Mouse (Mus musculus) embryonic facial prominence, embryonic 14.5 days (tissue): Measurements from ENCODE around the gene Evx2. TPM values are rescaled to one million over a fixed set of nuclear protein-coding genes. Genes with fewer than 3 reads are reported as not detected.

Experiments
- ATAC-seq: fragments of 200-750 bp; cut with Nextera tagmentation; 2 replicates; pipeline ENCODE4 v1.8.0; 2017; ENCODE audit warnings: low read depth, moderate number of reproducible peaks, moderate TSS enrichment
- DNase-seq: peaks from one replicate; pipeline ENCODE4 v3.0.0-alpha.2; 2015; ENCODE audit warnings: low spot score
- H3K27ac ChIP-seq: fragments of 300-500 bp; sonication (generic); replicated peaks from 2 replicates; pipeline ENCODE4 v1.5.1; 2014; ENCODE audit warnings: low read depth, mild to moderate bottlenecking, low read length, moderate library complexity
- H3K27me3 ChIP-seq: fragments of 300-500 bp; sonication (generic); replicated peaks from 2 replicates; pipeline ENCODE4 v1.6.1; 2014; ENCODE audit warnings: low read length; ENCODE audit not compliant: control insufficient read depth, insufficient read depth
- H3K36me3 ChIP-seq: fragments of 300-500 bp; sonication (generic); 2 replicates; pipeline ENCODE4 v1.6.1; 2014; ENCODE audit warnings: low read length, mixed read lengths; ENCODE audit not compliant: control insufficient read depth, insufficient read depth
- H3K4me1 ChIP-seq: fragments of 300-500 bp; sonication (generic); 2 replicates; pipeline ENCODE4 v1.6.1; 2014; ENCODE audit warnings: antibody characterized with exemption, low read length; ENCODE audit not compliant: control insufficient read depth, insufficient read depth
- H3K4me2 ChIP-seq: fragments of 300-500 bp; sonication (generic); 2 replicates; pipeline ENCODE4 v1.6.1; 2014; ENCODE audit warnings: low read depth, mild to moderate bottlenecking, low read length, moderate library complexity, mixed read lengths
- H3K4me3 ChIP-seq: fragments of 300-500 bp; sonication (generic); 2 replicates; pipeline ENCODE4 v1.5.1; 2014; ENCODE audit warnings: low read depth, mild to moderate bottlenecking, low read length
- H3K9ac ChIP-seq: fragments of 300-500 bp; sonication (generic); 2 replicates; pipeline ENCODE4 v1.6.1; 2014; ENCODE audit warnings: low read depth, mild to moderate bottlenecking, low read length, moderate library complexity, mixed read lengths
- H3K9me3 ChIP-seq: fragments of 300-500 bp; sonication (generic); 2 replicates; pipeline ENCODE4 v1.6.1; 2016; ENCODE audit warnings: low read length; ENCODE audit not compliant: control insufficient read depth
- WGBS: fragments of 180-500 bp; shearing (Covaris S2); extraction: QIAGEN DNeasy Blood & Tissue Kit; methylation state at CpG from one replicate; pipeline ENCODE4 v1.1.7; 2014; 5-methylcytosine and 5-hydroxymethylcytosine counted together
- polyA plus RNA-seq: library from polyadenylated mRNA; unstranded; fragments of >200 nt; fragmentation: Nextera tagmentation; extraction: Ambion mirVana; gene quantifications from 2 replicates; pipeline ENCODE4 v1.2.1, GENCODE M21; 2014

The Evx2 gene
- polyA plus RNA-seq, 1 experiment from 2014 or later, result not detected

GRCm38 (mm10) chr2:74663291-74663925 lies 4.1 kb upstream of the Evx2 start:
- Histone ChIP-seq H3K4me2 (no peak overlapping the region), H3K4me3 (no peak overlapping the region), H3K27me3 (peaks cover 99% of the 10 kb centered on the region)

DNA sequence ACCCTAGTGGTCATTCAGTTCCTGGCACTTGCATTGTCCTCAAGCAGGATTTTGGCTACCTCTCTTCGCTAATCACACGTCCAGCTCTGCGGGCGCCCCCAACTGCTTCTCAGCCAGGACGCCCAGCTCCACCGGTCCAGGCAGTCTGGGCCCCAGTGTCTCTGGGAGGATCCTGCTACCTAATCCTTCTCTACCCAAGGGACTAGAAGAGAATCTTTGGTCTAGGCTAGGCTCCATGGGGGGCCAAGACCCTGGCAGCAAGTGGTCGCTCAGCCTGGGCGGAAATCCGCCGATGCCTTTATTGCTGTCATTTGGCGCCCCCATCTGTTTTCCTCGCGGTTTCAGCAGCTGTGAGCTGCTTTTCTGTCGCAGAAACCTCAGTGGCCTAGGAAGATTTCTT lies 2.3 kb upstream of the Evx2 start:
- Histone ChIP-seq H3K27me3 (peaks cover 100% of the 10 kb centered on the region), H3K9me3 (no peaks in the 10 kb centered on the region), H3K36me3 (no peaks in the 10 kb centered on the region), H3K9ac (no peak overlapping the region), H3K4me3 (peak overlapping the region; percentile 24), H3K4me1 (0 out of 2 replicates have a peak, but pooled peaks cover 3% of the 10 kb centered on the region), H3K27ac (no peak overlapping the region), H3K4me2 (peak overlapping the region; percentile 50)
- DNase-seq, result peak; percentile 86
- WGBS, result 0% methylated on average over 14 of the region's 14 CpGs
- 0 out of 2 replicates have a peak, but pooled peaks have one; percentile 44 for ATAC-seq

More at GRCm38 (mm10) chr2:74663291-74663925, 4.1 kb upstream of the Evx2 start:
- ATAC-seq (0 out of 2 replicates have a peak, but pooled peaks have one; percentile 56), DNase-seq (peak; percentile 77)
- H3K4me1 ChIP-seq, result peaks cover 3% of the 10 kb centered on the region; the same call in 1 of the 2 replicates
- no peaks in the 10 kb centered on the region for H3K36me3 ChIP-seq
- no peaks in the 10 kb centered on the region for H3K9me3 ChIP-seq
- H3K9ac ChIP-seq, result no peak overlapping the region
- 4% methylated on average over 18 of the region's 18 CpGs for WGBS
- H3K27ac ChIP-seq, result no peak overlapping the region

DNA sequence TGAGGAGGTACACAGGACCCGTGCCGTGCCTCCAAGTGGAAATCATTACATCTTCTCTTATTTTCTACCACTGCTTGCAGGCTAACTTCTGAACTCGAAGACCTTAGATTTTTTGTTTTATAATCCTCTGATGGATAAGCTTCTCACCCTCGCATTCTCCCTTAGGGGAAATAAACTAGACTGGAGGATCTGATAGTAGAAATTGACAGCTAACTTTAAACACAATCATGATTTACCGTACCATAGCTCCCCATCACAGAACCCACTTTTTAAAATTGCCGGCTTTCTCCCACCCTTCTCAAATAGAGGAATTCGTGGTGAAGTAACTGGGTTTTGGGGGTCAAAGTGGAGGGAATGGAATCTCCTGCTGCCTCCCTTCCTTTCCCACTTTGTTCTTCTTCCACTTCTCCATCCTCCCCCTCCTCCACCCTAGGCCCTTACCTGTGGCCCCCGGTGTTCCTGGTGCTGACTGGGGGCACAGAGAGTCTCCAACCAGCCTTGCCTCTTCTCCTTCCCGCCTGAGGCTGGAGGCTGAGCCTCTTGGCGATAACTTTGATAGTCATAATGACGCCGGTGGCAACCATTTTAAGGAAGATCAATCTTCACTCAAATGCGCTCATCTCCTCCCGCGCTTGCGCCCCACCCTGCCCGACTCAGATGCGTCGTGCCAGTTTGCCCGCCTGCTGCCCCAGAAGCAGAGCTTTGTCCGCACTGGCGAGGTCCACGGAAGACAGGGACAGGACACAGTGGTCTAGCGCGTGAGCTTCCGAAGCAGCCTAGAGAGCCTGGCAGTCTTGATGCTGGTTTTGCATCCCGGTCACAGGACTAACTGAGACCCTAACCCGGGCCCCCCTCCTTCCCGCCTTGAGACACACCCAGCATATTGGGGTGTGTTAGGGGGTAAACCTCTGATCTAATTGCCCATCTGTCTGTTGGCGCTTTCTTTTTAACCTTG lies 1.3 kb upstream of the Evx2 start:
- DNase-seq (no peak), ATAC-seq (no peak)
- no peak overlapping the region for H3K4me2 ChIP-seq
- peak overlapping the region; percentile 5; the same call in 1 of the 2 replicates for H3K4me3 ChIP-seq
- H3K27me3 ChIP-seq, result peaks cover 100% of the 10 kb centered on the region
- H3K9ac ChIP-seq, result no peak overlapping the region
- WGBS, result 2% methylated on average over 30 of the region's 30 CpGs
- 0 out of 2 replicates have a peak, but pooled peaks cover 3% of the 10 kb centered on the region for H3K4me1 ChIP-seq
- H3K27ac ChIP-seq, result no peak overlapping the region
- H3K9me3 ChIP-seq, result no peaks in the 10 kb centered on the region
- no peaks in the 10 kb centered on the region for H3K36me3 ChIP-seq

DNA sequence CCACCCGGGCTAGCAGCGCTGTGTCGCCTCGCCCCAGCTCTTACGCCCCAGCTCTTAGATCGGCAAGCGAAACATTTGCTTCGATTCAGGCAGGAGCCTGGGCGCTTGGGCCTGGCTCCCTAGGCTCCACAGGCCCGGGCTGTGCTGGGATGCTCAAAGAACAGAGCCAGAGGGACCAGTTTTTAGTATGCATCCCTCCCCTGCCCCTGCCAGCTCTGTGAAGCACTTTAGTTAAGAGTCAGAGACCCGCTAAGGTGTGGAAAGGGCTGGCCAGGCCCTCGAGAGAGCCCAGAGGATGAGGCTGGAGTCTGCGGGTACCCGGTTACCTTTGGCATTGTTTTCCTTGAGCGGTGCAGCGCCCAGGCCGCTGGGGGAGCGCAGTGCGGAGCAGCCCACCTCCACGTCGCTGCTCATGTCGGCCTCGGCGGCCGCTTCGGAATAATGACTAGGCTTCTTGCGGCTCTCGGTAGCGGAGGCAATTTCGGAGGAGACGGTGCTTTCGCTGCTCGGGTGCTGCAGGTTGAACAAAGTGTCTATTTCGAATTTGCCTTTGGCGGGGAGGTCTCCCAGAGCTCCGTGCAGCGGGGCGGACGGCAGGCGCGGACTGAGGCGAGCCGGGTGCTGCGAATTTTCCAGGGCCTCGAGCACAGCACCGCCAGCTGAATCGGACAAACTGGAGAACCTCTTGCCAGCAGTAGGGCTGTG lies 538 bp downstream of the Evx2 start:
- Histone ChIP-seq H3K36me3 (no peaks in the 10 kb centered on the region), H3K4me2 (0 out of 2 replicates have a peak overlapping the region, but pooled peaks have one; percentile 18), H3K9me3 (no peaks in the 10 kb centered on the region), H3K4me1 (0 out of 2 replicates have a peak, but pooled peaks cover 3% of the 10 kb centered on the region), H3K27me3 (peaks cover 100% of the 10 kb centered on the region), H3K27ac (no peak overlapping the region), H3K4me3 (peak overlapping the region; percentile 16; the same call in 1 of the 2 replicates), H3K9ac (no peak overlapping the region)
- under 1% methylated on average over 43 of the region's 47 CpGs for WGBS
- ATAC-seq, result no peak
- no peak for DNase-seq

GRCm38 (mm10) chr2:74658024-74658666 lies 1.2 kb downstream of the Evx2 start:
- peak overlapping the region; percentile 13; the same call in 1 of the 2 replicates for H3K4me3 ChIP-seq
- ATAC-seq, result no peak
- H3K4me2 ChIP-seq, result peak overlapping the region; percentile 29
- 0 out of 2 replicates have a peak, but pooled peaks cover 3% of the 10 kb centered on the region for H3K4me1 ChIP-seq
- no peak for DNase-seq
- H3K36me3 ChIP-seq, result no peaks in the 10 kb centered on the region
- H3K9me3 ChIP-seq, result no peaks in the 10 kb centered on the region
- WGBS, result 3% methylated on average over 15 of the region's 15 CpGs
- H3K27ac ChIP-seq, result no peak overlapping the region
- H3K9ac ChIP-seq, result no peak overlapping the region
- H3K27me3 ChIP-seq, result peaks cover 96% of the 10 kb centered on the region

- Histone ChIP-seq H3K4me1 (0 out of 2 replicates have a peak, but pooled peaks cover 3% of the 10 kb centered on the region), H3K4me3 (peak overlapping the region; percentile 13; the same call in 1 of the 2 replicates), H3K9ac (no peak overlapping the region), H3K27me3 (peaks cover 92% of the 10 kb centered on the region), H3K27ac (no peak overlapping the region), H3K36me3 (no peaks in the 10 kb centered on the region), H3K9me3 (no peaks in the 10 kb centered on the region), H3K4me2 (peak overlapping the region; percentile 29)
- DNase-seq, result no peak
- 3% methylated on average over 44 of the region's 62 CpGs for WGBS
- no peak for ATAC-seq
Observed at GRCm38 (mm10) chr2:74657251-74658023, 1.9 kb downstream of the Evx2 start.

- Histone ChIP-seq H3K4me1 (0 out of 2 replicates have a peak, but pooled peaks cover 3% of the 10 kb centered on the region), H3K27me3 (peaks cover 92% of the 10 kb centered on the region), H3K27ac (no peak overlapping the region), H3K9ac (no peak overlapping the region), H3K36me3 (no peaks in the 10 kb centered on the region), H3K9me3 (no peaks in the 10 kb centered on the region), H3K4me2 (no peak overlapping the region), H3K4me3 (no peak overlapping the region)
- no peak for ATAC-seq
- DNase-seq, result no peak
- WGBS, result 5% methylated on average over 4 of the region's 4 CpGs
Observed at GRCm38 (mm10) chr2:74656632-74657021, 2.7 kb downstream of the Evx2 start.
